Mouse (Mus musculus) kidney, embryonic 14.5 days (tissue): Measurements from ENCODE around the gene Adh6a. TPM values are rescaled to one million over a fixed set of nuclear protein-coding genes. Genes with fewer than 3 reads are reported as not detected.
"Not testable (repeated sequence)": the region's sequence is repeated elsewhere in the genome, so short reads cannot be mapped to it uniquely, and the experiment has no call there.

ENCODE experiments used
- ATAC-seq: fragments of 200-750 bp; cut with Nextera tagmentation; 2 replicates; pipeline ENCODE4 v1.8.0; 2017; ENCODE audit warnings: moderate number of reproducible peaks, mild to moderate bottlenecking, moderate TSS enrichment, moderate library complexity; ENCODE audit not compliant: low FRiP score, low TSS enrichment
- H3K27ac ChIP-seq: fragments of 300-500 bp; sonication (generic); 2 replicates; pipeline ENCODE4 v1.5.1; 2014; ENCODE audit warnings: low read depth, mild to moderate bottlenecking, low read length, moderate library complexity, mixed read lengths
- H3K27me3 ChIP-seq: fragments of 300-500 bp; sonication (generic); 2 replicates; pipeline ENCODE4 v1.6.1; 2014; ENCODE audit warnings: mild to moderate bottlenecking, low read length; ENCODE audit not compliant: control insufficient read depth, insufficient read depth
- H3K36me3 ChIP-seq: fragments of 300-500 bp; sonication (generic); 2 replicates; pipeline ENCODE4 v1.6.1; 2014; ENCODE audit warnings: low read length, mixed read lengths; ENCODE audit not compliant: control insufficient read depth, insufficient read depth
- H3K4me1 ChIP-seq: fragments of 300-500 bp; sonication (generic); 2 replicates; pipeline ENCODE4 v1.6.1; 2014; ENCODE audit warnings: low read length, mixed read lengths; ENCODE audit not compliant: control insufficient read depth, insufficient read depth
- H3K4me2 ChIP-seq: fragments of 300-500 bp; sonication (generic); replicated peaks from 2 replicates; pipeline ENCODE4 v1.6.1; 2014; ENCODE audit warnings: low read depth, mild to moderate bottlenecking, low read length
- H3K4me3 ChIP-seq: fragments of 300-500 bp; sonication (generic); 2 replicates; pipeline ENCODE4 v1.5.1; 2014; ENCODE audit warnings: mild to moderate bottlenecking, low read length
- H3K9ac ChIP-seq: fragments of 300-500 bp; sonication (generic); 2 replicates; pipeline ENCODE4 v1.6.1; 2014; ENCODE audit warnings: low read depth, mild to moderate bottlenecking, low read length, moderate library complexity
- H3K9me3 ChIP-seq: fragments of 300-500 bp; sonication (generic); 2 replicates; pipeline ENCODE4 v1.6.1; 2016; ENCODE audit warnings: low read length; ENCODE audit not compliant: control insufficient read depth
- WGBS: fragments of 180-500 bp; shearing (Covaris S2); extraction: QIAGEN DNeasy Blood & Tissue Kit; methylation state at CpG from one replicate; pipeline ENCODE4 v1.1.7; 2014; 5-methylcytosine and 5-hydroxymethylcytosine counted together
- polyA plus RNA-seq: library from polyadenylated mRNA; unstranded; fragments of >200 nt; fragmentation: Nextera tagmentation; extraction: Ambion mirVana; gene quantifications from 2 replicates; pipeline ENCODE4 v1.2.1, GENCODE M21; 2014

Gene Adh6a
- polyA plus RNA-seq, 1 experiment from 2014 or later = not detected

GRCm38 (mm10) chr3:138369546-138369945 is 56.5 kb downstream of the Adh6a start:
- H3K4me1 ChIP-seq = no peaks in the 10 kb centered on the region
- no peaks in the 10 kb centered on the region for H3K36me3 ChIP-seq
- no peak overlapping the region for H3K4me2 ChIP-seq
- no peak overlapping the region for H3K4me3 ChIP-seq
- 88% methylated on average over 1 of the region's 1 CpGs for WGBS
- no peaks in the 10 kb centered on the region for H3K27me3 ChIP-seq
- no peak for ATAC-seq
- H3K9me3 ChIP-seq = no peaks in the 10 kb centered on the region
- H3K9ac ChIP-seq = no peak overlapping the region
- H3K27ac ChIP-seq = no peak overlapping the region

- WGBS = 58% methylated on average over 4 of the region's 4 CpGs
- H3K27me3 ChIP-seq, H3K36me3 ChIP-seq, H3K4me3 ChIP-seq, H3K9ac ChIP-seq, ATAC-seq, H3K4me2 ChIP-seq, H3K4me1 ChIP-seq, H3K27ac ChIP-seq, H3K9me3 ChIP-seq: not testable (repeated sequence)
These were observed 57.2 kb downstream of the Adh6a start for GRCm38 (mm10) chr3:138370289-138370688.

GRCm38 (mm10) chr3:138373920-138374319 is 60.8 kb downstream of the Adh6a start:
- Histone ChIP-seq H3K4me3 (no peak overlapping the region), H3K4me1 (no peaks in the 10 kb centered on the region), H3K36me3 (no peaks in the 10 kb centered on the region), H3K9me3 (no peaks in the 10 kb centered on the region), H3K27me3 (no peaks in the 10 kb centered on the region), H3K9ac (no peak overlapping the region), H3K27ac (no peak overlapping the region), H3K4me2 (no peak overlapping the region)
- WGBS = 56% methylated on average over 4 of the region's 4 CpGs
- no peak for ATAC-seq

GRCm38 (mm10) chr3:138375148-138375547 is 62.1 kb downstream of the Adh6a start:
- H3K4me2 ChIP-seq = no peak overlapping the region
- H3K4me3 ChIP-seq = no peak overlapping the region
- H3K27me3 ChIP-seq = no peaks in the 10 kb centered on the region
- H3K4me1 ChIP-seq = no peaks in the 10 kb centered on the region
- H3K27ac ChIP-seq = no peak overlapping the region
- no peak for ATAC-seq
- no peaks in the 10 kb centered on the region for H3K36me3 ChIP-seq
- no peak overlapping the region for H3K9ac ChIP-seq
- no peaks in the 10 kb centered on the region for H3K9me3 ChIP-seq
- 86% methylated on average over 2 of the region's 2 CpGs for WGBS

Other genes with a start within 250 kb of the Adh6a start
- gene 1110002E22Rik, start 248.2 kb upstream of the Adh6a start, polyA plus RNA-seq = 0.38 and 0.39 TPM in 2 replicates
- gene Gm5105, start 245.9 kb upstream of the Adh6a start, polyA plus RNA-seq = 0.22 and 0.24 TPM in 2 replicates
- 15.7 and 15.8 TPM in 2 replicates for gene Trmt10a, start 169.8 kb upstream of the Adh6a start, polyA plus RNA-seq
- 7.5 and 7.6 TPM in 2 replicates for gene Mttp, start 168.3 kb upstream of the Adh6a start, polyA plus RNA-seq
- gene 4930579F01Rik, start 119.5 kb upstream of the Adh6a start, polyA plus RNA-seq = 0.11 and 0.12 TPM in 2 replicates
- 0.46 TPM in 1 of 2 replicates, not detected in the other for gene Adh7, start 95.5 kb upstream of the Adh6a start, polyA plus RNA-seq
- gene Adh1, start 52.3 kb upstream of the Adh6a start, polyA plus RNA-seq = 18.6 and 20.4 TPM in 2 replicates
- gene Adh6b, start 28.5 kb downstream of the Adh6a start, polyA plus RNA-seq = 0.14 and 0.46 TPM in 2 replicates
- gene Adh4, start 102.2 kb downstream of the Adh6a start, polyA plus RNA-seq = not detected in 2 replicates
- 256 and 266 TPM in 2 replicates for gene Adh5, start 129.8 kb downstream of the Adh6a start, polyA plus RNA-seq
- 35.3 and 54.0 TPM in 2 replicates for gene Metap1, start 176.2 kb downstream of the Adh6a start, polyA plus RNA-seq
- 417 and 426 TPM in 2 replicates for gene Eif4e, start 212.9 kb downstream of the Adh6a start, polyA plus RNA-seq